Mouse (Mus musculus) macrophage (primary cell): ENCODE data around the gene Ddost. TPM values are rescaled to one million over a fixed set of nuclear protein-coding genes. Genes with fewer than 3 reads are reported as not detected.

Source experiments
- H3K27ac ChIP-seq: fragments of 350-480 bp; formaldehyde crosslinking; 2 replicates; pipeline ENCODE4 v1.9.0; 2021
- H3K36me3 ChIP-seq: fragments of 350-480 bp; formaldehyde crosslinking; 2 replicates; pipeline ENCODE4 v1.9.0; 2021; ENCODE audit errors: inconsistent target
- H3K4me3 ChIP-seq: fragments of 350-480 bp; formaldehyde crosslinking; 2 replicates; pipeline ENCODE4 v1.9.0; 2021; ENCODE audit errors: inconsistent target
- H3K79me2 ChIP-seq: fragments of 350-480 bp; formaldehyde crosslinking; 2 replicates; pipeline ENCODE4 v1.9.0; 2021; ENCODE audit errors: inconsistent target
- WGBS: methylation state at CpG from one replicate; pipeline ENCODE4 v1.1.7; 2026; ENCODE audit warnings: inconsistent platforms; ENCODE audit not compliant: missing documents; 5-methylcytosine and 5-hydroxymethylcytosine counted together
- polyA plus RNA-seq: library from polyadenylated mRNA; stranded (reverse); fragments of 250-400 nt; gene quantifications from 3 replicates; pipeline ENCODE4 v1.2.4, GENCODE M21; 2018; ENCODE audit warnings: inconsistent platforms

Gene Ddost
- polyA plus RNA-seq, 1 experiment from 2014 or later, result 99.5 TPM

DNA sequence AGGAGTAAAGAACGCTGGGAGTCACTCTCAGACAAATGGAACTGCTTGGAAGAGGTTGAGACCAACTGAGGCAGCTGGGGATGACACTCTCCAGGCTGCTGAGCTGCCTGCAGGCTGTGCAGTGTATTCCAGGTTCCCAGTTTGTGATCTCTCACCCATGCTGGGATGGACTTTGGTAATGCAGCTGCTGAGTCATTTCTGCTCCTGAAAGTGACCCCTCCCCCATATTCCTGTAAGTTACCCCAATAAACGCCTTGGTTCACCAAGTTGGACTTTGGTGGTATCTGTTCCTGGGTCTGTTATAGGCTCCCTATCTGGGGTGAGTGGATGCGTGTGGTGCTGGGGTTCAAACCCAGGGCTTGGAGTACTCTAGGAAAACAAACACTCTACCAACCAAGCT is 53.6 kb downstream of the Ddost start:
- no peaks in the 10 kb centered on the region for H3K36me3 ChIP-seq
- H3K79me2 ChIP-seq, result no peaks in the 10 kb centered on the region
- WGBS, result 68% methylated on average over 3 of the region's 3 CpGs
- H3K27ac ChIP-seq, result no peak overlapping the region
- H3K4me3 ChIP-seq, result no peak overlapping the region

DNA sequence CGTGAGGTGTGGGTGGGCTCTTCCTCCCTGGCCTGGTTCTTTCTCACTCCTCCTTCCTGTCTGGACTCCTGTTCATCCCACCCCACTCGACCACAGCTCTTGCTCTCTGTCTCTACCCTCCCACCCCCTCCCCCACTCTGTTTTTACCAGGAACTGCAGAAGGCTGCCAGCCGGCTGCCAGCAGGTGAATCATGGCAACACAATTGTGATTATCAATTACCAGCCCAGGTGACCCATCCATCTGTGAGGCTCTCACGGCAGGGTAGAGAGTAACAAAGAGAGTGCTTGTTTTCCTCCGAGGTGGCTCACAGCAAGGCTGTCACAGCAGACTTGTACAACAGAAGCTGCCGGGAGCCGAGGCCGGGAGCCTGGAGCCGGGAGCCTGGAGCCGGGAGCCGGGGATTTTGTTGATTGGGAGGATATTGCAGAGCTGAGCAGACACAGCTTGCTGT is 56.9 kb downstream of the Ddost start:
- Histone ChIP-seq H3K36me3 (no peaks in the 10 kb centered on the region), H3K79me2 (no peaks in the 10 kb centered on the region), H3K4me3 (no peak overlapping the region), H3K27ac (no peak overlapping the region)
- WGBS, result 49% methylated on average over 11 of the region's 11 CpGs

Other genes starting within 250 kb of the Ddost start
- 87.1 to 133 TPM (median 94.2 TPM) in 3 replicates for gene Hp1bp3, start 88.4 kb upstream of the Ddost start, polyA plus RNA-seq
- 0.06 to 0.09 TPM in 2 of 3 replicates, not detected in the other for gene Sh2d5, start 54.3 kb upstream of the Ddost start, polyA plus RNA-seq
- gene Kif17, start 54.3 kb upstream of the Ddost start, polyA plus RNA-seq, result not detected in 3 replicates
- gene Pink1, start 21.6 kb downstream of the Ddost start, polyA plus RNA-seq, result 22.5 to 70.3 TPM (median 44.1 TPM) in 3 replicates
- gene Cda, start 63.3 kb downstream of the Ddost start, polyA plus RNA-seq, result not detected in 3 replicates
- not detected in 3 replicates for gene Fam43b, start 91.8 kb downstream of the Ddost start, polyA plus RNA-seq
- 10.2 to 12.2 TPM (median 11.8 TPM) in 3 replicates for gene Mul1, start 129.9 kb downstream of the Ddost start, polyA plus RNA-seq
- not detected in 3 replicates for gene Camk2n1, start 149.6 kb downstream of the Ddost start, polyA plus RNA-seq